Mouse (Mus musculus): ENCODE measurements around the gene Nck2.

Gene Nck2

DNA sequence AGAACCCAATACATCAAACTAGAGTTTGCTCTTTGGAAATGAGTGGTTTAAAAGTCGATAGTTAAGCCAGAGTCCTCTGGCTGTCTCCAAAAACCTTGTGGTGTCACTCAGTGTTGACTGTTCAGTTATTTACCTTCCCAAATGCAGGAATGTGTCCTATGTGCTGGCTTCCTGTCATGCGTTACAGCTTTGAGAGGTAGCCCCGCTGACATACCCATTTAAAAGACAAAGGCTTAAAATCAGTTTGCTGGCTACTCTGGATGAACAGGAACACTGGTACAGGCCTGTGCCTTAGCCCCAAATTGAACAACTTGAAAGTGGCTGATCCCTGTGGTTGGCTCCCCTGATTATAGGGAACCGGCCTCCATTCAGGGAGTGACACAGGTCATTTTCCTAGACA is 126.7 kb downstream of the Nck2 start:
- DNase-seq (ENCODE audit: low read depth), result no peak

DNA sequence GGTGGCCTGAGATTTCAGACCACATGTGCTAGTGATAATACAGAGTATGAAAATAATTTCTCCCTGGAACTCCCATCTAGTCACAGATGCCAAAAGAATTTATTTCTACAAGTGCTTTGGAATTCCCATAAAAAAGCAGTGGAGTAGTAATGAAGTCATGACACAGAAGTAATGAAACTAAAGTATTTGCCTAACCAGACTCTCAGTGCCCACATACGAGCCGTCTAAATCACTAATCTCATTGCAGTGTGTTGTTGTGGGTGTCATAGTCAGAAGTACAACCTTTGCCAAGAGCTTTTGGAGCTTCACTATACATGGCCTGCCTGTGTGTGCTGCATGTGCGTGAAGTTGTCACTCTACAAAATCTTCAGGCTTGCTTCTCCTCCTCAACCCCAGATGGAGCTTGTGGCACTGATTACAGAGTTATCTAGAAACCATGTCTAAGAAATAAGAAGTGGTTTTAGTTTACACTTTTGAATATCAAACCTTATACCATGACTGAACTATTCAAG is 130.5 kb downstream of the Nck2 start:
- DNase-seq (ENCODE audit: low read depth), result no peak

DNA sequence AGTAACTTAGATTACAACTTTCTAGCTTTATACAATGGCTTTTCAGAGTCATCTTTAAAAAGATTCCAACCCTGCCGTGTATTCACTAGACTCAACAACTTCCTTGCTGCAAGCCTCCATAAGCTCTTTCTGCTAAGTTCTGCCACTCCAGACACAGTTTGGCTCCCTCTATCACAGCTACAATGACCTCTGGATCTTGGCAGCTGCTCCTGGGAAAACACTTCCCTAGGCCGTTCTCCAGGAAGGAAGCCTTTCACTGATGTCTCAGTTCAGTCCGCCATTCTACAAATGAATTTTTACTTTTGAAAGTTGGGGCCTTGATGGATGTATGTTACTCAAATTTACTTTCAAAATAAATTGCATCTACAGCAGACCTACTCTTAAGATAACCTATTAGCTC is 133.0 kb downstream of the Nck2 start:
- DNase-seq (ENCODE audit: low read depth), result no peak

DNA sequence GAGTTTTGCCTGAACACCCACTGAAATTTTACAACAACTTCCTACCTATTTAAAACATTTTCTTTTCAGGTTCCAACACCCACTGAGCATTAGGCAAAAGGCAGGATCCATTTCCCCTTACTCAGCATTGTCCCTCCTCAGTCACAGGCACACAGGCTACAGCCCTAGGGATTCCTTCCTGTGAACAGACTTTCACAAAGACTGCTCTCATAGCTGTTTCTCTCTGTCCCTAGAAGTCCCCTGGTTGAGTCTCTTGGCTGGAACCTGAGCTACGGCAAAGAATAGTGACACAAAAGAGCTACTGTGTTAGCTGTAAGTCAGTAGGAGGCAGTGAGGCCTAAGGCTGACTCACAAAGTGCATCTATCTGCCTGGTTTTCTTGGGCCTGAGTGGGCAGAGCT is 139.2 kb downstream of the Nck2 start:
- DNase-seq (ENCODE audit: low read depth), result no peak

DNA sequence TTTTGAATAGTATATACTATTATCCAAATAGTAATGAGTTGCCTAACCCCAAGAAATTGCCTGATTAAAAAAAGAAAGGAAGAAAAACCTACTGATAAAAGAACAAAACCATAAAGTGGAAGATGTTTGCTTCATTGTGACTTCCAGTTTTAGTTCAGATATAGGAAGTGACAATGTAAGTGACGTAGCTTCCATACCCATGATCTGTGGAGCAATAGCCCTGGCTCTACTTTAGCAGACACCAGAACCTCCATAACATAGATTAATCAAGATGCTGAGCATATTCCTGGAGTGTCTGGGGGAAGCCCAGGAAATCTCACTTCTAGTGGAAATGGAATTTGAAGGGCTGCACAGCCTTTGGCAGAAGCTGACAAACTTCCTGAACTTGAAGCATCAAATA is 144.6 kb downstream of the Nck2 start:
- DNase-seq (ENCODE audit: low read depth), result no peak

DNA sequence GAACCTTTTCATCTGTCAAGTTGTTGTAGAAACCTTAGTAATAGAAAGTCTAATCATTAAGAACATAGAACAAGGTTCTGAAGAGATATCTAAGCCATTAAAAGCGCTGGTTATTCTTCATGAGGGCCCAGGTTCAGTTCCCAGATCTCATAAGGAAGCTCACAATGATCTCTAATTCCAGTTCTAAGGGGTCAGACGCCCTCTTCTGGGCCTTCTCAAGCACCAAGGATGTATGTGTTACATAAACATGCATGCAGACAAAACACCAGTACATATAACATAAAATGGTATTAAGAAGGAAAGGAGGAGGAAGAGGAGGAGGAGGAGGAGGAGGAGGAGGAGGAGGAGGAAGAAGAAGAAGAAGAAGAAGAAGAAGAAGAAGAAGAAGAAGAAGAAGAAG is 145.5 kb downstream of the Nck2 start:
- no peak for DNase-seq (ENCODE audit: low read depth)

DNA sequence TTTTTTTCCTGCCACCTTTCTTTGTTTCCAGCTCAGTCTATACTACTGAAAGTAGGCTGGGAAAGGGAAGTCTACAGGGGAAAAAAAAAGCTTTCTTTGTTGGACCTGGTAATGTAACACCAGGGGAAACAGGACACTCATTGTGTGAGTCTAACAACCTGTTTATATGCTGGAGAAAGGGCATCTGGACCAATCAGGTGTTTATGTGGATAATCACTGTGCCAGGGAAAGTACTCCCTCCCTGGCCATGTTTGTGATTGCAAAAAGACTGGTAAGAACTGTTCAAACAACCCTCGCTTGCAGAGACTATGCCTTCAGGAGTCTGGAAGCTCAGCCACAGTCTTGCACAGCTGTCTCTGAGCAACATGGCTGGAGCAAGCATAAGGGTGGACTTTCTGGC is 146.3 kb downstream of the Nck2 start:
- no peak for DNase-seq (ENCODE audit: low read depth)

DNA sequence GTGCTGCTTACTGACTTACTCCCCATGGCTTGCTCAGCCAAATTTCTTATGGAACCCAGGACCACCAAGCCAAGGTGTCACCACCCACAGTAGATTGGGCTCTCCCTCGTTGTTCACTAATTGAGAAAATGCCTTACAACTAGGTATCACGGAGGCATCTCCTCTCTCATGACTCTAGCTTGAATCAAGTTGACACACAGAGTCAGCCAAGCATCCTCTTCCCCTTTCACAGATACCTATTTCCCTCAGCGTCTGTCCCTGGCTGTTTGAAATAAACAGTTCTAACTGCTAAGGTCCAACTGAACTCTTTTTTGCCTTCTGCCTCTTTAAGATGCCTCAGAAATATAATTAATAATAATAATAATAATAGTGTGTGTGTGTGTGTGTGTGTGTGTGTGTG is 148.7 kb downstream of the Nck2 start:
- DNase-seq (ENCODE audit: low read depth), result no peak

DNA sequence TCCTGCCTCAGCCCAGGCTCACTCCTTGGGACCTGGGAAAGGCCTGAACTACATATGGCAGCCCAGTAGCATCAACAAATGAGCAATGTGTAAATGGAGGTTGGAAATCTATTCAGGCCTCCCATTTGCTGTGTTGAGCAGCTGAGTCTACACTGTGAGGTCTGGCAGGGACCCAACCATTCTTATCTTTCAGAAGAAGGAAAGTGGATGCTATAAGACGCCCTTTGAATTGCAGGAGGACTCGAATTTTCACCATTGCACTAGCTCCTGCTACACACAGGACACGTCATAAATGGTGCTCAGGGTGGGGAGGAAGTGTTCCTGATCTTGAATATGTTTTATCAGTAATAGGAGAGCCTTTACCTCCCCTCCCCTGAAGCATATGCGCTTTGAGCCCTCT is 150.4 kb downstream of the Nck2 start:
- no peak for DNase-seq (ENCODE audit: low read depth)

DNA sequence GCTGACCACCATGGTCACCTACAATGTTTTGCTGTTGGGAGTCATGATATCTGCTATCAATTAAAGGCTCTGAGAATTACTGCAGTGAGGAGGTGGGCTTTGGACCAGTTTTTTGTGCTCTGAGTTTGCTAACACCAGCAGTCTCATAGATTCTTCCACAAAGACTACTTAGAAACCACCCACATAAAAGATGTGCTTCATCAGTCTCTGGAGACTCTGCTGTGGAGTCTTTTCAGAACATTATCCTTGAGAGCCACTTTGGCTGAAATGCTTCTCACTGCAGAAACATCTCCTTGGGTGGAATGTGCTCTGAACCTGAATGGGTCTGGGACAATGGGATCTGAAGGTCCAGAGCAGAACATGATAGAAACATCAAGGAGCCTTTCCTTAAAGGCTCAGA is 153.4 kb downstream of the Nck2 start:
- DNase-seq (ENCODE audit: low read depth), result no peak

DNA sequence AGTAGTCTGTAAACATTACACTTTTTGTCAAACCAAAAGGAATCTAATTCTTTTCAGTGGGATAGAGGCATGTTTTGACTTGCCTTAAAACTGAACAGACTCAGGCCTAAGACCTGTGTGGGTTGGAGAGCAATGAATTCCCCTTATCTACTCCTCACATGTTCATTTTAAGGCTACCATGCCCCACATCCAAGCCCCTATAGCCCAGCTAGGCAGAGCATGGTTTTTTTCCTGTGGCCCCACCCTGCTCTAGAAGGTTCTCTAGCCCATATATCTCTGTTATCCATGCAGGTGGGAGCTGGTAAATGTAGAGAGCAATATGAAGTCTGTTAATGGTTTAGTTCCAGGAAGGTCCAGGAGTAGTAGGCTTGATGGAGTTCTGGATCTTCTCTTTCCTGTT is 155.1 kb downstream of the Nck2 start:
- DNase-seq (ENCODE audit: low read depth), result no peak

DNA sequence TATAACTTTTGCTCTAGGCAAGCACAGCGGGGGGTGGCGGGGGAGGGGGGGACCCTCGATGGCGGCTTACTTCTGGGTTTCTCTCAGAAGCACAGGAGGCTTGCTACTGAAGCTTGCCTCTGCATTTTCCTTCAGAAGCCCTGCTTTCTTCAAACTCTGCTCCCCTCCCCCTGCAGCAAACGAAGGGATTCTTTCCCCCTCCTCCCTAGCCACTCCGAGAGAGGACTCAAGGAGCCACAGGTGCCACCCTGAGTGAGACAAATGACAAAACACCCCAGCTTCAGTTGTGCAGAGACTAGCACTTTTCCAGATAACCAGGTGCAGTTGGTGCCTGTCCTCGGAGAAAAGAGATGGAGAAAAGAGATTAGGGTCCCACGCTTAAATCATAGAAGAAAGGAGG is 156.7 kb downstream of the Nck2 start:
- no peak for DNase-seq (ENCODE audit: low read depth)

DNA sequence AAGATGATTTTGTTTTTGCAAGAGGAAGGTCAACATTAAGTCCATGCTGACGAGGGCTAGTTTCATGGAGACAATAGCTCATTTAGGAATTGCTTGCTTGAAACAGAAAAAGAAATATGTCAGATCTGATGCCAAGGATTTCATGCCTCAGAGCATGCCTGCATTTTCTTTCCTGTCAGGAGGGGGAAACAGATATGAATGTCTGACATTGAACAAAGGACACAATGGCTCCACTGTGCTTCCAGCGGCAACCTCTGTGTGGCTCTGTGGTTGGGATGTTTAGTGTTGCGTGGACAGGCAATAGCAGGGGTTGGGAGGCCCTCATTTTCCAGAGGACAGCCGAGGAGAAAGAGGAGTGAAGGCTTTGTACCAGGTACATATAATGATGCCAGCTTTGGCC is 171.6 kb downstream of the Nck2 start:
- DNase-seq (ENCODE audit: low read depth), result no peak
